Mouse (Mus musculus) spleen, adult 18-20 months (tissue): ENCODE data around the gene Txlna.

Experiments
- DNase-seq, 2 experiments: peaks; one replicate each; pipeline ENCODE4 v3.0.0; 2022; ENCODE audit warnings: mixed read lengths in 2 of 2

Gene Txlna

DNA sequence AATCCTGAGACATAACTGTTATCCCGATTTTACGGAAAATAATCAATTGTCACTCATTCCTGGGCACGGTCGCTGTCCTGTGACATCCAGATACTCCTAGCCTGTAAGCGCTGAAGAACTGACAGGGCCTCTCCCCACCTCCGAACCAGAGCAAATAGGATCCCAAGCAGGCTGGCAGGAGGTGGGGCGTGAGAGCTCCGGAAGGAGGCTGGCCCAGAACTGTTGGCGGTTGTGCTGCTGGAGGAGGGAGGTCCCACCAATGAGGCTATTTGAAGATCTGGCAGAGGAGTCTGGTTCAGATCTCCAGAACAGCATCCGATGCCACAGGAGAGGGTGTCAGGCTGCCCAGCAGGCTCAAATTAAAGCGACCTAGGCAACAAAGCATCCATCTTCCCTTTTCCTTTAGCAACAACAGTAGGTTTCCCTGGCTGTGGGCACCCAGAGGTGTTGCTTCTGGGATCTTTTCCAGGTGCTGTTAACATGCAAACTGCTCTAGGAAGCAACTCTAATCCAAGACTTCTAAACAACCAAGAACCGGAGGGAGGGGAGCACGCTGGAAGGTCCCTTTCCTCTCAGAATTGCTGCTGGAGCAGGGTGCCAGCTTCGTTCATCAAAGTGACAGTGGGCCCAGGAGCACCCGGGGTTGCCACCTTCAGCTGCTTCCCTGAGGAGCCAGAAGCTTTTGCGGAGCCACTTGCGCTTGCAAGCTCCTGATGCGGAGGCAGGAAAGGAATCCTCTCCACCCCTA lies 16.4 kb downstream of the Txlna start:
- peak; percentile 60 to 69 for DNase-seq

DNA sequence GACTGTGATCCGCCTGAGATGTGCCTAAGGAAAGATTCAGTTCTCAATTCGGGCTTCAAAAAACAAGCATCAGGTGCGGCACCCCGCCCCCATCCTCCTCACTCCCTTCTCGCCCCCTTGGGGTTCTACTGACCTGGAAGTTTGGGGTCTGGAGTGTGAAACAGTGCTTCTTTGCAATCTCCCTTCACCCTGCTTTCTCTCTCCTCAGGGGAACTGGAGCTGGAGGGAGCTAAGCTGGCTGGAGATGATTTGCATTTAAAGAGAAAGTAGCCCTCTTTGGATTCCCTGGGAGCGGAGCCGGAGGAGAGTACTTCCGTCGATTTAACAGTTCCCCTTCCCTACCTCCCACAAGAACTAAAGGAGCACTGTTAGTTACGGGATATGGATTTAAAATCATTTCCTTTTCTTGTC lies 17.2 kb downstream of the Txlna start, which contains the start of gene Ccdc28b:
TSS of gene Ccdc28b (minus strand) at position 267 of the 411 bp plus-strand sequence.
- peak in 1 of 2 experiments; percentile 19 for DNase-seq

DNA sequence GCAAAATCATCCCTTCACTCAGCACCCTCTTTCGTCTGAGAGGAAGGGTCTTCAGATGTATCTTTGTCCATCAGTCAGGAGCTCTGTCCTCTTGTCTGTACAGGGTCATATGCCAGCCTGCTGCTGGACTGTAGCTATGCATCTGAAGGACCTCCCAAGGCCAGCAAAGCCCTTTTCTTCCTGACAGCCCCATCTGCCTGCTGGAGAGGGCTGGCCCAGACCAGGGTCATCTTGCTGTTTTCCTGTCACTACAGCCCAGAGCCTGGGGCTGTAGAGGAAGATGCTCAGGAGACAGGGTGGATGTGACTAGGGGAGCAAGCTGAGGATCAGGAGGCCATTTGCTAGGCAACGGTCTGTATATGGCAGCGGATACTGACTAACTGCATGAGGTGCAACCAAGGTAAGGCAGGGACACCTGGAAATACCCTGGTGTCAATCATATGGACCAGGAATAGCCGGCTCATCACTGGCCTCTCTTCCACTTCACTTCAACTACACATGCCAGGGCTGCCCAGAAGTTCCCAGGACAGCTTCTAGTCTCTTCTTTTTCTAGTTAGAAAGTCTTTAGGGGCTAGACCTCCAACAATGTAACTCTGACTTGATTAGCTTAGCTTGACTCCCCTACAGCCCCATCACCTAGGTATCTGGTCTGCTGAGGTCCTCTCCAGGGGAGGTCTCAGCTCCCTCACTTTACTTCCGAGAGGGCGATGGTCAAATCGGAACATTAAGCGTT lies 17.9 kb downstream of the Txlna start:
- DNase-seq = no peak

DNA sequence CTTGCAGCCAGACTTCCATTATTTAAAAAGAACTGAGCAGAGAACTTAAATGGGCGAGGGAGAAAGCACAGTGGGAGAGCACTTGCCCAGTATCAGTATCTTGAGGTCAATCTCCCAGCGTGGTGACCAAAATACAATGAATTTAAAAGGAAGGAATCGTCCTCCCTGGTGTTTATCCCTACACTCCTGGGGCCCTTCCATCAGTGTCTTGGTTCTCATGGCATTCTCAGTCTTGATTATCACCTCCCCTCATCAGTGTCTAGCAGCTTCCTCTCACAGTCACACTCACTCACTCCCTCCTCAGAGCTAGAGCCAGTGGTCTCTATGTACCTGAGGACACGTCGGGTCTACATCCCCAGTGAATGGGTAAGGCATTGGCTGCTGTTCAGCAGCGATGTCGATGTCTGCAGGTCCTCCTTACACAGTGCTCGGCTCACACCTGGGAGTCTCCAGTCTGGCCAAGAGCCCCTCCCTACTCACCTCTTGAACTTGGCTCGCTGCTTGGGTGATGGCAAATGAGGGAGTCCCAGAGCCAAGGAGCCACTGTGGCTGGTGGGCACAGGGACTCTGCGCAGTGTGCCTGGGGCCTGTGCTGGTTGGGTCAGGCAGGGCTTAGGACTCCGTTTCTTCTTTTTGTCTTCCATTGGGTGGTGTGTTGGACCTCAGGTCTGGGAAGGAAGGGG lies 18.6 kb downstream of the Txlna start:
- no peak for DNase-seq

DNA sequence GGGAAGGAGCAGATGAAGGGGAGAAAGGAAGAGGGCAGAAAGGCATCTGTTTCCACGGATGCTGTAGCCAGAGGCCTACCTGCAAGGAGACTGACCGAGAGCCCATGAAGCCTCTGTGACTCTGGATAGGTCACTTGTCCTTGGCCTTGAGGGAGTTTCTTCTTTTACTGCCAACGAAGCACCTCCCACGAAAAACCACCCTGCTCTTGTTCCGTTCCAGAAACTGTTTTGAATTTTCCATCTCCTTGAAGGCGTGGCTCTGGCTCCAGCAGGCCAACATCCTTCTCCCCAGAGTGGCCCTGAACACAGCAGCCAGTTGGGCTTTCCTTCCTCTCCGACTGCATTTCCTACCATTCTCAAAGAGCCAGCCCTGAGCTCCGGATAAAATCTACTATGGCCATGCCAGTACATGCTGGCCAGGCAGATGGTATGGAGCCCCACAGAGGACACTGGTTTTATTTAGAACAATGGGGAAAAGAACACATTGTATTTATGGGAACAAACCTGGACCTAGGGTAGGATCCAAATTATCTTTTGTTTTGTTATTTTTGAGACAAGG lies 19.5 kb downstream of the Txlna start:
- no peak for DNase-seq

DNA sequence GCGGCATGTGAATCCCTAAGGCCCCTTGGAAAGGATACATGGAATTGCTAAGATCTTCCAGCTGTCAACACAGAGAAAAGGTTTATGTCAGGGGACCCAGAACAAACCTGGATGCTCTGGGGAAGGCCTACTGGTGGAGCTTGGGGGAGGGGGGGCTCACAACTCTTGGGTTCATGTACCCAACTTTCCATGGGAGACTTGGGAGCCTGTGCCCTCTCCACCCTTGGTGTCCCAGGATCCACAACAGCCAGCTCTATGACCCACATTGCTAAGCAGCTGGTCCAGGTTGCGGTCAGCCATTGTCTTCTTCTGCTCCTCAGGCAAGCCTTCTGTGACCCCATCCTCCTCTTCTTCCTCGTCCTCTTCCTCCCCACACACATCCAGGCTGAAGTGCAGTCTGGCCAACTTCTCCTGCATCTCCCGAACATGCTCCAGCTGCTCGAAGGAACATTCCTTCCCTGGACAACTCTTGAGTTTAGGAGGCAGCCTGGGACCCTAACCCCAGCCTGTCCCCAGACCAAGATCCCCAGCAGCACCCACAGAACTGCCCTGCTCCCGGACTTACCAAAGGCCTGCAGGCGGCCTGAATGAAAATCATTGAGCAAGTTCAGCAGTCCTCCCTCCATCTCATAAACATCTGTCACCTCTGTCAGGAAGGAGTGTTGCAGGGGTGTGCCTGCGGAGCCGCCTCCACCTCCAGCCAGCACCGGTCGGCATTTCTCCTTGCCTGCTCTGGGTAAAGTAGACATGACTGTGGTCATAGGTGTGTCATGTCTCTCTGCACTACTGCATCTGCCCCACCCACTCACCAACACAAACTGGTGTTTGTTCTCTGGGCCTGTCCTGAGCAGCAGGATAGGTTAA lies 20.2 kb downstream of the Txlna start:
- DNase-seq = no peak

DNA sequence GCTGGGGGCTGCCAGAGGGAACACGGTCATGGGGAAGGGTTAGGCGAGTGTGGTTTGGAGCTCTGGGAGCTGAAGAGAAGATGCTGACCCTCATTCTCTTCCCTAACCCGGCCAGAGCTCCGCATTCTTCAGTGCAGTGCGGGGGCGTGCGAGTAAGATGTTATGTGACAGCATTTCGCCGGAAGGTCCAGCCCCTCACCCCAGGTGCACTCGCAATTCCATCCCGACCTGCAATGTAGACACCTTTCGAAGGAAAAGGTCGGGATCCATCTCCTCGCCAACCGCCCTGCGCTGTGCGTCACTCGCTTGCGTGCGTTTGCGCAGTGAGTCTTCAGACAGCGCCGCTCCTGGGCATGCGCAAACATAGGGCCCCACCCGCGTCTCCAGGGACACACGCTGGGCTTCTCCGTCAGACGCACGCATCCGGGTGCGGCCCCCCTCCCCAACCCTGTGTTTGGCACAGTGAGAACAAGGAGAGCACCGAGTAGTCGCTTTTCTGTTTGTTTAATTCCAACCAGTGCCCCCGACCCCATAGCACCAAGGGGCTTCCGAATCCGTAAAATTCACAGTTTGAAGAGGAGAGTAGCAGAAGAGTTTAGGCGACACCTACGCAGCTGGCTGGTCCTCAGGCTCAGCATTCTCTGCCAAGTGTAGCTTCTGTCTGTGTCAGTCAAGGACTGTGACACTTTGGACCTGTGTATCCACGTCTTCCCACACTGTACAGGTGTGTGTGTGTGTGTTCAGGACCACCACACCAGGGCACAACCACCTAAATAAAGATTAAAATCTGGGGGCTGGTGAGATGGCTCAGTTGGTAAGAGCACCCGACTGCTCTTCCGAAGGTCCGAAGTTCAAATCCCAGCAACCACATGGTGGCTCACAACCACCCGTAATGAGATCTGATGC lies 21.8 kb downstream of the Txlna start, which contains the start of gene Iqcc:
TSS of gene Iqcc (minus strand) at position 314 of the 906 bp plus-strand sequence.
- DNase-seq = peak; percentile 92

DNA sequence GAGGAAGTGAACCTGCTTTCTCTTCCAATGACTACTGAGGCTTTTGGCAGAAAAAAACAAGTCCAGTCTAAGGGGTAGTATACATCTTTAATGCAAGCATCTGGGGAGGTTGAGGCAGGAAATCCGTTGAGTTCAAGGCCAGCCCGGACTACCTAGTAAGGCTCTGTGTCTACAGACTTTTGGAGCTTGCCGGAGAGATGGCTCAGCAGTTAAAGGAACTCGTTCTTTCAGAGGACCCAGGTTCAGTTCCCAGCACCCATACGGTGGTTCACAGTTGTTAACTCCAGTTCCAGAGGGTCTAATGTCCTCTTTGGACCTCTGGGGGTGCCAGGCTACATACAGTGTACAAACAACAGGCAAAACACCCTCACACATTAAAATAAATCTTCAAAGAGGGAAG lies 22.8 kb downstream of the Txlna start:
- no peak for DNase-seq

DNA sequence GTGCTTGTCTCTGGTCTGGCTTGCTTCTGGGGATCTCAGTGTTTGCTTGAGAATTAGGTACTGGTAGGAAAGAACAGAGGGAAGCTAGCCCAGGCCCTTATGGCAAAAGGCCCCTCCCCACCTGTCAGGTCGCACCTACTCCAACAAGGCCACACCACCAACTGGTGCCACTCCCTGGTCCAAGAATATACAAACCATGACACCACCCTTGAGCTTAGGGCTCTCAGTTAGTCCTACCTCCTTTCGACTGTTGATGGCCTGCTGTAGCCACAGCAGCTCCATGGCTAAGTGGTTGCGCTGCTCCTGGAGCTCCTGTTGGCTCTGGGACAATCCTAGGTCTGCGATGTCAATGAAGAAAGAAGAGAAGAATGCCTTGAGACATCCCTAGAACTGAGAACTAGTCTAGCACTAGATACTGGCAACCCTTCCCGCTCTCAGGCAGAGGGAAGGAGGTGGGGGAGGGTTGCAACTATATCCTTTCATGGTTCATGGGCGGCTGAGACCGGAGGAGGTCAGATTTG lies 23.7 kb downstream of the Txlna start:
- no peak for DNase-seq

DNA sequence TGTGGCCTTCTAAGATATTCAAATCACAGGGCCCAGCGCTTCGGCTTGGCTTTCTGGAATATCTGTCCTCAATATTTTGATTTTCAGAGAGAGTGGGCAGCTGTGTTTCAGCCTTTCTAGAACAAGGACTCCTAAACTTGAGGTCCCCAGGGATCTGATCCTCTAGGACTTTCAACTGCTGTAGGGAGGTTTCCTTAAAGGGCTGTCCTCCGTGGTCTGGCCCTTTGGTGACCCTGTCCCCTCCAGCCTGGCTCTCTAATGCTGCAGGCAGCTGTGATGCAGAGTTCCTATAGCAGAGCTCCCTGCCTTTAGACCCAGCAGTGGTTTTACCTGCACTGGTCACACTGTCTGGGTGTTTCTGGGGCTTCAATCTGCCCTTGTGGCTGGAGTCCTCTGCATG lies 24.2 kb downstream of the Txlna start:
- no peak for DNase-seq

DNA sequence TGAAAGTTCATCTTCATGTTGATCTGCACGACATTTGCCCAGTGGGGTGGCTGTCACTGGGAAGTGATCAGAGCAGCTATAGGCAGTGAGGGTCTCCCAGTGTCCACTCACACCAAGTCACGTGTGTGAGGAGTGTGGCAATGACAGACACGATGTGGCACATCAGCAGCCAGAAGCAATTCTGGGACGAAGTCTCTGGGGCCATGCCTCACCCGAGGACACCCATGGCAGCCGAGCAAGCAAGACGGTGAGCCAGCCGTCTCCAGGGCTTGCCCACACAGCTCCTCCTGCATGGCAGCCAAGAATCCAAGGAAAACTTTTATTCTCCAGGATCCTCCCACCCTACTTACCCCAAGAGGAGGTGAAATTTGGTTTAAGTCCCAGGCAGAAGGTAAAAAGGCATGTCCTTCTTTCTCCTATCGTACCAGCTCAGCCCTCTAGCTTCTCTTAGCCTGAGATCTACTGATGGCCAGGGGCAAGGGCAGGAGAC lies 25.0 kb downstream of the Txlna start:
- DNase-seq = no peak

DNA sequence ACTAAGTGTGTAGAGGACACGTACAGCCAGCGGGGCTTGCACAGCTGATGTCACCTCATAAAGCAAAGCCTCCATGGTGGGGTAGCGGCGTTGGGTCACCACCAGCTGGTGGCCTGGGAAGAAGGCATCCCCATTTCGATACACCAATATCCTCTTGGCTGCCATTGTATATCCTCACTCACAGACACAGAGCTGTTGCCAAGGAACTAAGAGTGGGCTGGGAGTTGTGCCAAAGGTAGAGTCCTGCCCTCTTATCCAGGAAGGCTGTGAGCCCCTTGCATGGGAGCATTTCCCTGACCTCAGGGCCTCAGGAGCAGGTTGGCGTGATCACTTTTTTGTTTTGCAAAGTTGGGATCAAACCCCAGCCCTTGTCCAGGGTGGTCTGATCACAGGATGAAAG lies 26.8 kb downstream of the Txlna start, which contains the start of gene Dcdc2b:
TSS of gene Dcdc2b (minus strand) at position 165 of the 400 bp plus-strand sequence.
- DNase-seq = no peak

DNA sequence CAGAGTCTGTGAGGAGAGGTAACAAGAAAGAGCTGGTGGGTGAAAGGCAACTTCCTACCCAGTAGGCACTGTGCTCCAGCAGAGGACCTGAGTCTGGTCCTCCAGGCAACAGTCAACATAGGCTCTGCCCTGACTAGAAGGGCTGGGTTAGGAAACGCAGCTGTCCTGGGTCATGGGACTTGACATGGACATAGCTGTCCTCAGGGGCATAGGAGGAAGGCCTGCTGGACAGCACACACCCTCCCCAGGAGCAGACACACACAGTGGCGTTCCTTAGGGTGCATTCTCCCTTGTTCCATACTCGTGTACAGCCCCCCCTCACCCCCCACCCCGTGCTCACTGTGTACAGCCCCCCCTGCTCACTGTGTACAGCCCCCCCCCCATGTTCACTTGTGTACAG lies 30.4 kb downstream of the Txlna start:
- no peak for DNase-seq

DNA sequence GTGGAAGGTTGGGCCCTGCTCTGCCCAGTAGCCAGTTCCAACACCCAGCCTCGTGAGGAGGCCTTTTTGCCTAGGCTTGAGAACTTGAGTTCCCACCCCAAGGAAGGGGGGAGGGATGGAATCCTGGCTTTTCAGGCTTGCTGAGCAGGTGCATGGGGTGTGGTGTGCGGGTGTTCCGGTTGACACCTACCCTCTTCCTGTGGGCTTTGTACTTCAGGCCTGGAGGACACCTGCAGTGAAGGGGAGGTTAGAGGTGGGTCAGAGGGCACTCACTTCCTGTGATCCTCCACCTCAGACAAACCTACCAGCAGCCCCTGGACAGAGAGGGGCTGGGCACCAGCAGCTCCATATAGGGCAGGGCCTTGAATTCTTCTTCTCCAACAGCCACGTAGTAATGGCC lies 30.8 kb downstream of the Txlna start:
- no peak for DNase-seq

DNA sequence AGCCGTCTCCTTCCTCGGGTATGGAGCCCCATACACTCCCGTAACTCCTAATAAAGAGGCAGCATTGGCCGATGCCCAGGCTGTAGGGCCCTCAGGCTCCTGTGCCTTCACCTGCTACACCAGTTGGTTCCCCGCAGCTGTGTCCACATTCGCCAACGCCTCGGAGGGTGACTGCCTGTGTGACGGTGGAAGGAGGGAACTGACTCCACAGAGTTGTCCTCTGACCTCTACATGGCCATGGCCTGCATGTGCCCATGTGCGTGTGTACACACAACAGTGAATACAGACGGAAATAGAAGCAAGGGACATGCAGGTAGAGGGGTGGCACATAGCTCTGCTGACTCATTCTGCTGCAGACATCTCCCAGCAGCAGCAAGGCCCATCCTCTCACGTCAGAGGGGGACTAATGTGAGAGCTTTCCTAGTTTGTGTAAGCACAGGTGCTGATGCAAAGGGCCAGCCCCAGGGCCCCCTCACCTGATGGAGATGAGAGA lies 31.7 kb downstream of the Txlna start:
- DNase-seq = no peak

DNA sequence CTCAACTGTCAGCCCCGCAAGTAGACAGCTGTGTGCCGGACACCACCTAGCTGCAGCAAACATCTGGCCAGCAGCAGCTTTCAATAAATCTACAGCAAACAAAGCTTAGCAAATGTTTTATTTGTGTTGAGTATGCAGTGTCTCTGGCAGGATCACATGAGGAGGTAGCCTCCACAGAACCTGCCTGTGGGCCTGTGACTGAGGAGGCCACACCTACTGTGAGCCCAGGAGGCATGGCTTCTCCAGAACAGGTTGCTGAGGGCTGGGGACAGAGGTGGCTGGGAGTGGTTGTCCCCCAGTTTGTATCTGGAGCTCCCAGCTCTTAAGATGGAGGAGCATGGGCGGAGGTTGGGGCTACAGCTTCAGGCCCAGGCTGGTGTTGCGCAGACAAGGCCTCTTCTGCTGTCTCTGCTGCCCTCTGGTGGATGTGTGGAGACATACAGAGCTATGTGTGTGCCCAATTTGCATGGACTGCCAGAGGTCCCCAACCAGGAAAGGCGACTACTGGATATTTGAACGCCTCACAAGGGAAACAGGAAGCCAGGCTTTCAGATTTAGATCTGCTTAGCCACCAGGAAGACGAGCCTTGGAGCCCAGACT lies 32.3 kb downstream of the Txlna start:
- DNase-seq = peak; percentile 54 to 72

DNA sequence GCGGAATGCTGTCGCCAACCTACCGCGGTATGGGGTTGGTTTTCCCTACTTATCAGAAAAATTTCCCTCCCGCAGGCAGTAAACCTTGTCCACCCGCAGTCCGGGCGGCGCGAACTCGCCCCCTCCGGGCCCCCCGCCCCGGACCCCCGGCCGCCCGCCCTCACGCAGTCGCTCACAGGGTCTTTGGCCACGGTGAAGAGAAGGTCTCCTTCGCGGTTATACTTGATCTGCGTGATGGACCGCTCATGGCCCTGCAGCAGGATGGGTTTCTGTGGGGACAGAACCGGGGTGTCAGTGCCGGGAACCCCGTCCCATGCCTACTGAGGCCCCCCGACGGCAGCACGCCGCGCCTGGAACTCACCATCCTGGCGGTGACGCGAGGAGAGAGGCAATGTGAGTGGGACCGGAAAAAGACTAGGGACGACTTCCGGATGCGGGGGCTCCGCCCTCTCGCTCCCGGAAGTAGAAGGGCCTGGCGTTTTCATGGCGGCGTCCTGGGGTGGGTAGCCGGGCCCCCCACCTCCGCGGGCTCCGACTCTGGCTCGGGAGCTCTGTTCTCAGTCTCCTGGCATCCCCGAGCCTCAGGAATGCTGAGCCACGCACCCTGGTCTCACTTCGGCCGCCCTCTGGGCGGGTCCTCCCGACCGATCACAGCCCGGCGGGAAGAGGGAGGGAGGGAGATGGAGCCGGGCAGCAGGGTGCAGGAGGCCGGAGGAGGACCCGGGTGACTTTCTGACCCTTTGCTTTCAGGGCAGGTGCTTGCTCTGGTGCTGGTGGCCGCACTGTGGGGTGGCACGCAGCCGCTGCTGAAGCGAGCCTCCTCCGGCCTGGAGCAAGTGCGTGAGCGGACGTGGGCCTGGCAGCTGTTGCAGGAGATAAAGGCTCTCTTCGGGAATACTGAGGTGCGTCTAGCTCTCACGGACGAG lies 40.4 kb downstream of the Txlna start, which contains the start of the genes Eif3i and Tmem234:
TSS of gene Eif3i (minus strand) at position 416 of the 926 bp plus-strand sequence.
TSS of gene Tmem234 (plus strand) at position 436 of the 926 bp plus-strand sequence.
- DNase-seq = peak; percentile 69 to 74

DNA sequence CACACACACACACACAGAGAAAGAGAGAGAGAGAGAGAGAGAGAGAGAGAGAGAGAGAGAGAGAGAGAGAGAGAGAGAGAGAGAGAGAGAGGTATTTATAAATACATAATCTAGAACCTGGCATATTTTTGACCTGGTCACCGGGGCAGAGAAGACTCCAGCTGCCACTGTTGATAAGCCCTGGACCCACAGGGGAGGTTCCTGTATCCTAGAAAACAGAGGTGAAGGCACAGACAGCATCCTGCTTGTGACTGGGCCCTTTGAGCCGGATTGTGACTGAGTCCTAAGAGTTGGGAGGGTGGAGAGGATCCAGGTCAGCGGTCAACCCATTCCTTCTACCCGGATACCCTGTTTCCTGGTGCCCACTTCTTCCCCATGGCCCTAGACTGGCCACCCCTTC lies 52.0 kb downstream of the Txlna start:
- DNase-seq = no peak

DNA sequence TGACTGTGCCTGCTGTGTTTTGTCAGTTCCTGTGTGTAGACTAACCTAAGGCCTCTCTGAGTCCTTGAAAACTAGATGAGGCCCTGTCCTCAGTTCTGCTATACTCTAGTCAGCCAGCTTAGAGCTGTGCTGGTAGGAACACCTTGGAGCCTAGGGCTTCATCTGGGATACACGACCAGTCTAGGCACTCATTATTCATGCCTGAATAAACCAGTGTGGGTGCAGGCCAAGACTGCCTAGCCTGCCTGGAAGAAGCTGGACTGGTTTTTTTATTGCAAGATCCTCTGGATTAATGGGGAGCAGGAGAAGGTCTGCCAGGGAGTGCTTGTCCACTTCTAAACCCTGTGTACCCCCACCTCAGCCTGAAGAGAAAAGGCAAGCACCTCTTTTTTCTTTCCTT lies 53.9 kb downstream of the Txlna start:
- DNase-seq = no peak
